Comparison of ENCODE assay signal across 8 mouse cellular contexts in the genomic region with DNA sequence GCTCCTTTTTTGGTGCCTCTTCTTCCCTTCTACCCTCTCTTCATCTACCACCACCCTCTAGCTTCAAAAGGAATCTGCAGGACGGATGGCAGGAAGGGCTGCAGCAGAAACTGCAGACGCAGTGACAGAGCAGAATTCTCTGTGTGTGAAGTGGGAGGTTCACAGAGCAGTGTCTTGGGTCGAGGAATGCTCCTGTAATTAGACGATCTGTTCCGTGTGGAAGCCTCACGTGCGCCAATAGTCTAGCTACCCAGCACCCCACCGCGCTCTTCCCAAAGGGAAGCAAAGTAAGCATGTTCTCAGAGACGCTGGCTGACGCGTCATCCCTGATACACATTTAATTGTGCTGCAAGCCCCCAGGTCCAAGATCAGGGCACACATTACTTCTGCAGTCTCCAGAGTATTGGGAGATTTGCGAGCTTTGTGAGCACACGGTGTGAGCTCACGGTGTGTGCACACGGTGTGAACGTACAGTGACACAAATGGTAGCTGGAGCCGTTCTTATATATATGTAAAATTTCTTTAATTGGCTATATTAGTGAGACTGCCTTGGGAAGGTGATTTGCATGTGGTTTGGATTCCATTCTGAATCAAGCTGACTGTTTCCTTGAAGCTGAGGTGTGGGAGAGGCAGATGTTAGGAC. TPM values are rescaled to one million over a fixed set of nuclear protein-coding genes. Genes with fewer than 3 reads are reported as not detected.
A peak's percentile ranks its signal among the peaks of the same experiment; 100 is the strongest.
DNase-seq lines count a peak whose midpoint lies in the region; ATAC-seq and TF ChIP-seq lines count a peak whose summit lies in the region.

No protein-coding gene starts in this region.

- intact Hi-C loops in heart, postnatal 25 days (cut with DNase I) = no loop called here

- no peak for TF ChIP-seq POLR2A in bone marrow, adult 2 months (IDR thresholded peaks at IDR 0.05; ENCODE audit: borderline replicate concordance, control insufficient read depth, low read depth, low read length)

- 69% methylated on average over 18 of the region's 18 CpGs for WGBS in heart, embryonic 12.5 days
- 76% methylated on average over 18 of the region's 18 CpGs for WGBS in bone marrow, adult 2 months
- WGBS in forebrain, embryonic 15.5 days = 50% methylated on average over 18 of the region's 18 CpGs
- 85% methylated on average over 18 of the region's 18 CpGs for WGBS in liver, embryonic 16.5 days (ENCODE audit: insufficient replicate concordance)

- no peak overlapping the region for H3K4me3 ChIP-seq in heart, embryonic 12.5 days
- H3K4me3 ChIP-seq in bone marrow, adult 2 months (replicated peaks; ENCODE audit: control insufficient read depth, low read depth, low read length) = no peak overlapping the region
- H3K4me3 ChIP-seq in forebrain, embryonic 15.5 days = no peak overlapping the region
- no peak overlapping the region for H3K4me3 ChIP-seq in liver, embryonic 16.5 days (ENCODE audit: low read depth, low read length)

- peak overlapping the region; percentile 80 for H3K27ac ChIP-seq in heart, embryonic 12.5 days (ENCODE audit: poor library complexity, severe bottlenecking)
- H3K27ac ChIP-seq in bone marrow, adult 2 months (ENCODE audit: control insufficient read depth, insufficient read depth, low read depth, low read length, poor library complexity) = peak overlapping the region; percentile 20; the same call in 1 of the 2 replicates
- H3K27ac ChIP-seq in forebrain, embryonic 15.5 days (replicated peaks) = peak overlapping the region; percentile 77
- H3K27ac ChIP-seq in liver, embryonic 16.5 days (ENCODE audit: low read length) = peak overlapping the region; percentile 76

- H3K4me1 ChIP-seq in heart, embryonic 12.5 days (replicated peaks) = peaks cover 53% of the 10 kb centered on the region
- H3K4me1 ChIP-seq in bone marrow, adult 2 months (ENCODE audit: control insufficient read depth, insufficient read depth, low read length) = peaks cover 18% of the 10 kb centered on the region
- H3K4me1 ChIP-seq in forebrain, embryonic 15.5 days = peaks cover 27% of the 10 kb centered on the region
- peaks cover 37% of the 10 kb centered on the region for H3K4me1 ChIP-seq in liver, embryonic 16.5 days (ENCODE audit: control insufficient read depth, low read depth, low read length)

- peaks cover 39% of the 10 kb centered on the region for H3K36me3 ChIP-seq in heart, embryonic 12.5 days
- no peaks in the 10 kb centered on the region; the same call in 1 of the 2 replicates for H3K36me3 ChIP-seq in forebrain, embryonic 15.5 days
- peaks cover 4% of the 10 kb centered on the region; the same call in 1 of the 2 replicates for H3K36me3 ChIP-seq in liver, embryonic 16.5 days (ENCODE audit: control insufficient read depth, insufficient read depth)

- no peak for DNase-seq in heart, postnatal 25 days (ENCODE audit: low spot score)
- no peak for DNase-seq in kidney, adult 8-10 months
- DNase-seq in embryo, embryonic 11 days = no peak
- no peak for DNase-seq in adrenal gland, postnatal 14 days

- TF ChIP-seq CTCF in bone marrow, adult 2 months (IDR thresholded peaks at IDR 0.05; ENCODE audit: control insufficient read depth, insufficient read depth, low read length) = no peak

- no peaks in the 10 kb centered on the region for H3K9me3 ChIP-seq in heart, embryonic 12.5 days (replicated peaks)
- no peaks in the 10 kb centered on the region for H3K9me3 ChIP-seq in forebrain, embryonic 15.5 days
- no peaks in the 10 kb centered on the region for H3K9me3 ChIP-seq in liver, embryonic 16.5 days (replicated peaks; ENCODE audit: control insufficient read depth, low read length)

- peak overlapping the region; percentile 35 for H3K4me2 ChIP-seq in heart, embryonic 12.5 days
- 0 out of 2 replicates have a peak overlapping the region, but pooled peaks have one; percentile 1 for H3K4me2 ChIP-seq in forebrain, embryonic 15.5 days (replicated peaks)
- no peak overlapping the region for H3K4me2 ChIP-seq in liver, embryonic 16.5 days (ENCODE audit: low read depth, low read length)

- H3K9ac ChIP-seq in heart, embryonic 12.5 days = peak overlapping the region; percentile 31
- H3K9ac ChIP-seq in forebrain, embryonic 15.5 days (replicated peaks) = 0 out of 2 replicates have a peak overlapping the region, but pooled peaks have one; percentile 5
- no peak overlapping the region for H3K9ac ChIP-seq in liver, embryonic 16.5 days (ENCODE audit: low read depth, low read length)

- H3K27me3 ChIP-seq in heart, embryonic 12.5 days (replicated peaks) = no peaks in the 10 kb centered on the region
- H3K27me3 ChIP-seq in forebrain, embryonic 15.5 days = no peaks in the 10 kb centered on the region
- no peaks in the 10 kb centered on the region for H3K27me3 ChIP-seq in liver, embryonic 16.5 days (ENCODE audit: control insufficient read depth, insufficient read depth, low read depth, low read length)

- ATAC-seq in heart, embryonic 12.5 days (ENCODE audit: insufficient number of reproducible peaks, low FRiP score) = no peak
- ATAC-seq in forebrain, embryonic 15.5 days (replicated peaks) = peak; percentile 71; the same call in 1 of the 2 replicates
- ATAC-seq in liver, embryonic 16.5 days (ENCODE audit: low read depth) = no peak

RNA-seq across cellular contexts. Expression of a gene that starts 35.0 kb away (rescaled TPM):
- polyA plus RNA-seq in heart, embryonic 12.5 days (2016; fragmentation: Nextera tagmentation; extraction: Ambion mirVana) = 0.34 TPM in 1 of 2 replicates, not detected in the other
- total RNA-seq in heart, postnatal 25 days (2021) = under 1 TPM in 1 of 2 experiments, not detected in 1; 0.53 TPM
- not detected in 2 replicates for polyA plus RNA-seq in bone marrow, adult 2 months (2011; ENCODE audit: insufficient read depth, insufficient read length, low replicate concordance, missing spikeins)
- 0.38 and 0.87 TPM in 2 replicates for polyA plus RNA-seq in forebrain, embryonic 15.5 days (2015; fragmentation: Nextera tagmentation; extraction: Ambion mirVana)
- 0.13 TPM in 1 of 2 replicates, not detected in the other for polyA plus RNA-seq in liver, embryonic 16.5 days (2015; fragmentation: Nextera tagmentation; extraction: Ambion mirVana)
- total RNA-seq in adrenal gland, postnatal 14 days (2021) = 2.4 and 5.0 TPM in 2 replicates

RNA-seq across cellular contexts. Expression of a gene that starts 35.5 kb away (rescaled TPM):
- 0.27 and 0.37 TPM in 2 replicates for polyA plus RNA-seq in heart, embryonic 12.5 days (2016; fragmentation: Nextera tagmentation; extraction: Ambion mirVana)
- under 1 TPM in 1 of 2 experiments, not detected in 1; 0.22 TPM for total RNA-seq in heart, postnatal 25 days (2021)
- polyA plus RNA-seq in bone marrow, adult 2 months (2011; ENCODE audit: insufficient read depth, insufficient read length, low replicate concordance, missing spikeins) = not detected in 2 replicates
- polyA plus RNA-seq in forebrain, embryonic 15.5 days (2015; fragmentation: Nextera tagmentation; extraction: Ambion mirVana) = 0.48 and 0.55 TPM in 2 replicates
- polyA plus RNA-seq in liver, embryonic 16.5 days (2015; fragmentation: Nextera tagmentation; extraction: Ambion mirVana) = not detected in 2 replicates
- 0.19 TPM in 2 replicates for total RNA-seq in adrenal gland, postnatal 14 days (2021)

RNA-seq across cellular contexts. Expression of a gene that starts 46.6 kb away (rescaled TPM):
- 68.5 and 70.1 TPM in 2 replicates for polyA plus RNA-seq in heart, embryonic 12.5 days (2016; fragmentation: Nextera tagmentation; extraction: Ambion mirVana)
- 100 to 1,000 TPM in 1 of 2 experiments, 10 to 100 TPM in 1; 77.7 to 110 TPM for total RNA-seq in heart, postnatal 25 days (2021)
- 31.9 and 56.6 TPM in 2 replicates for polyA plus RNA-seq in bone marrow, adult 2 months (2011; ENCODE audit: insufficient read depth, insufficient read length, low replicate concordance, missing spikeins)
- 31.8 and 33.6 TPM in 2 replicates for polyA plus RNA-seq in forebrain, embryonic 15.5 days (2015; fragmentation: Nextera tagmentation; extraction: Ambion mirVana)
- 41.4 and 42.7 TPM in 2 replicates for polyA plus RNA-seq in liver, embryonic 16.5 days (2015; fragmentation: Nextera tagmentation; extraction: Ambion mirVana)
- 117 and 150 TPM in 2 replicates for total RNA-seq in adrenal gland, postnatal 14 days (2021)

Comparison
In these comparisons a context has a peak if more than half of its experiments do, and no peak if none do; other contexts are left out.
1. H3K27ac ChIP-seq: peak in every context shown above with its lines; median percentile 80 in heart, embryonic 12.5 days; 77 in forebrain, embryonic 15.5 days; 76 in liver, embryonic 16.5 days; 20 in bone marrow, adult 2 months.